Mouse (Mus musculus): ENCODE data around the gene Aatk.

GRCm38 (mm10) chr11:120029431-120030144 is 17.4 kb downstream of the Aatk start:
- TF ChIP-seq CTCF (IDR thresholded peaks at IDR 0.05; ENCODE audit: borderline replicate concordance, extremely low read depth, insufficient read depth, insufficient read length) (no peak), POLR2A (IDR thresholded peaks at IDR 0.05; ENCODE audit: borderline replicate concordance, extremely low read depth, insufficient read depth, insufficient read length, poor library complexity, severe bottlenecking) (no peak)
